Mouse (Mus musculus): ENCODE measurements at regions not wholly inside any gene's neighbourhood (a gene's known extent, or its start where the extent isn't known, plus 50 kb on each side); places are given as distances from the start of the nearest gene placed in this dataset.
A peak's percentile ranks its signal among the peaks of the same experiment; 100 is the strongest.

- no peak overlapping the region for H3K4me2 ChIP-seq (replicated peaks)
- H3K4me1 ChIP-seq (replicated peaks): no peaks in the 10 kb centered on the region
- no peaks in the 10 kb centered on the region for H3K27me3 ChIP-seq (replicated peaks)
- no peaks in the 10 kb centered on the region for H3K36me3 ChIP-seq
- WGBS: 50% methylated on average over 5 of the region's 5 CpGs
- H3K9me3 ChIP-seq: no peaks in the 10 kb centered on the region
- H3K9ac ChIP-seq: no peak overlapping the region
- no peak overlapping the region for H3K27ac ChIP-seq
- no peak for ATAC-seq
- H3K4me3 ChIP-seq (replicated peaks): no peak overlapping the region
Observed at GRCm38 (mm10) chr11:19737807-19738206, 186.4 kb upstream of the Spred2 start.

- H3K4me1 ChIP-seq (replicated peaks): no peaks in the 10 kb centered on the region
- H3K36me3 ChIP-seq: no peaks in the 10 kb centered on the region
- no peak overlapping the region for H3K9ac ChIP-seq
- H3K9me3 ChIP-seq: no peaks in the 10 kb centered on the region
- no peak overlapping the region for H3K27ac ChIP-seq
- no peaks in the 10 kb centered on the region for H3K27me3 ChIP-seq (replicated peaks)
- 42% methylated on average over 9 of the region's 9 CpGs for WGBS
- no peak overlapping the region for H3K4me3 ChIP-seq (replicated peaks)
- no peak for ATAC-seq
- no peak overlapping the region for H3K4me2 ChIP-seq (replicated peaks)
Observed at GRCm38 (mm10) chr11:19739527-19740151, 184.5 kb upstream of the Spred2 start.

GRCm38 (mm10) chr11:19740562-19740961, 183.6 kb upstream of the Spred2 start:
- Histone ChIP-seq H3K27ac (no peak overlapping the region), H3K4me1 (replicated peaks) (no peaks in the 10 kb centered on the region), H3K27me3 (replicated peaks) (no peaks in the 10 kb centered on the region), H3K9ac (no peak overlapping the region), H3K36me3 (no peaks in the 10 kb centered on the region), H3K4me2 (replicated peaks) (no peak overlapping the region), H3K4me3 (replicated peaks) (no peak overlapping the region), H3K9me3 (no peaks in the 10 kb centered on the region)
- ATAC-seq: no peak
- WGBS: 57% methylated on average over 3 of the region's 3 CpGs

GRCm38 (mm10) chr11:19747097-19747972, 176.8 kb upstream of the Spred2 start:
- Histone ChIP-seq H3K9ac (no peak overlapping the region), H3K4me1 (replicated peaks) (no peaks in the 10 kb centered on the region), H3K36me3 (no peaks in the 10 kb centered on the region), H3K9me3 (no peaks in the 10 kb centered on the region), H3K4me3 (replicated peaks) (no peak overlapping the region), H3K27ac (no peak overlapping the region), H3K4me2 (replicated peaks) (no peak overlapping the region), H3K27me3 (replicated peaks) (no peaks in the 10 kb centered on the region)
- 58% methylated on average over 11 of the region's 11 CpGs for WGBS
- no peak for ATAC-seq

GRCm38 (mm10) chr11:19747973-19748559, 176.1 kb upstream of the Spred2 start:
- H3K4me1 ChIP-seq (replicated peaks): no peaks in the 10 kb centered on the region
- no peaks in the 10 kb centered on the region for H3K9me3 ChIP-seq
- H3K27me3 ChIP-seq (replicated peaks): no peaks in the 10 kb centered on the region
- H3K4me2 ChIP-seq (replicated peaks): no peak overlapping the region
- H3K4me3 ChIP-seq (replicated peaks): no peak overlapping the region
- H3K27ac ChIP-seq: no peak overlapping the region
- 49% methylated on average over 14 of the region's 14 CpGs for WGBS
- no peak overlapping the region for H3K9ac ChIP-seq
- H3K36me3 ChIP-seq: no peaks in the 10 kb centered on the region
- ATAC-seq: no peak

GRCm38 (mm10) chr11:19758892-19759291, 165.3 kb upstream of the Spred2 start:
- no peak for ATAC-seq
- Histone ChIP-seq H3K4me1 (replicated peaks) (0 out of 2 replicates have a peak, but pooled peaks cover 2% of the 10 kb centered on the region), H3K27me3 (replicated peaks) (no peaks in the 10 kb centered on the region; the same call in 1 of the 2 replicates), H3K9me3 (no peaks in the 10 kb centered on the region), H3K27ac (no peak overlapping the region), H3K4me2 (replicated peaks) (no peak overlapping the region), H3K9ac (no peak overlapping the region), H3K36me3 (no peaks in the 10 kb centered on the region), H3K4me3 (replicated peaks) (no peak overlapping the region)
- WGBS: 88% methylated on average over 4 of the region's 4 CpGs

- Histone ChIP-seq H3K4me1 (replicated peaks) (0 out of 2 replicates have a peak, but pooled peaks cover 2% of the 10 kb centered on the region), H3K27ac (no peak overlapping the region), H3K9me3 (no peaks in the 10 kb centered on the region), H3K36me3 (no peaks in the 10 kb centered on the region), H3K27me3 (replicated peaks) (no peaks in the 10 kb centered on the region; the same call in 1 of the 2 replicates), H3K4me3 (replicated peaks) (peak overlapping the region; percentile 17; the same call in 1 of the 2 replicates), H3K9ac (peak overlapping the region; percentile 11; the same call in 1 of the 2 replicates), H3K4me2 (replicated peaks) (peak overlapping the region; percentile 42)
- ATAC-seq: no peak
- 9% methylated on average over 16 of the region's 16 CpGs for WGBS
Observed at GRCm38 (mm10) chr11:19760861-19761693, 163.1 kb upstream of the Spred2 start.

GRCm38 (mm10) chr11:19761694-19761976, 162.5 kb upstream of the Spred2 start:
- Histone ChIP-seq H3K4me3 (replicated peaks) (no peak overlapping the region), H3K9me3 (no peaks in the 10 kb centered on the region), H3K4me2 (replicated peaks) (no peak overlapping the region), H3K27ac (no peak overlapping the region), H3K9ac (no peak overlapping the region), H3K27me3 (replicated peaks) (no peaks in the 10 kb centered on the region; the same call in 1 of the 2 replicates), H3K4me1 (replicated peaks) (0 out of 2 replicates have a peak, but pooled peaks cover 2% of the 10 kb centered on the region), H3K36me3 (no peaks in the 10 kb centered on the region)
- no peak for ATAC-seq
- 55% methylated on average over 4 of the region's 4 CpGs for WGBS

- Histone ChIP-seq H3K4me2 (replicated peaks) (no peak overlapping the region), H3K4me3 (replicated peaks) (no peak overlapping the region), H3K9ac (no peak overlapping the region), H3K27me3 (replicated peaks) (no peaks in the 10 kb centered on the region), H3K4me1 (replicated peaks) (no peaks in the 10 kb centered on the region), H3K9me3 (no peaks in the 10 kb centered on the region), H3K36me3 (no peaks in the 10 kb centered on the region), H3K27ac (no peak overlapping the region)
- ATAC-seq: no peak
- 84% methylated on average over 5 of the region's 5 CpGs for WGBS
Observed at GRCm38 (mm10) chr11:19767316-19767715, 156.9 kb upstream of the Spred2 start.

- Histone ChIP-seq H3K9me3 (no peaks in the 10 kb centered on the region), H3K4me2 (replicated peaks) (no peak overlapping the region), H3K36me3 (no peaks in the 10 kb centered on the region), H3K4me3 (replicated peaks) (no peak overlapping the region), H3K9ac (no peak overlapping the region), H3K27me3 (replicated peaks) (no peaks in the 10 kb centered on the region), H3K4me1 (replicated peaks) (no peaks in the 10 kb centered on the region), H3K27ac (no peak overlapping the region)
- WGBS: 90% methylated on average over 9 of the region's 9 CpGs
- ATAC-seq: no peak
Observed at GRCm38 (mm10) chr11:19767871-19768270, 156.3 kb upstream of the Spred2 start.

- H3K27ac ChIP-seq: no peak overlapping the region
- H3K9me3 ChIP-seq: no peaks in the 10 kb centered on the region
- no peaks in the 10 kb centered on the region for H3K4me1 ChIP-seq (replicated peaks)
- 84% methylated on average over 1 of the region's 1 CpGs for WGBS
- ATAC-seq: no peak
- no peak overlapping the region for H3K9ac ChIP-seq
- H3K36me3 ChIP-seq: no peaks in the 10 kb centered on the region
- H3K4me3 ChIP-seq (replicated peaks): no peak overlapping the region
- H3K27me3 ChIP-seq (replicated peaks): no peaks in the 10 kb centered on the region
- H3K4me2 ChIP-seq (replicated peaks): no peak overlapping the region
Observed at GRCm38 (mm10) chr11:19768962-19769361, 155.2 kb upstream of the Spred2 start.

GRCm38 (mm10) chr11:19774010-19774409, 150.2 kb upstream of the Spred2 start:
- no peaks in the 10 kb centered on the region for H3K27me3 ChIP-seq (replicated peaks)
- ATAC-seq: no peak
- no peaks in the 10 kb centered on the region; the same call in none of the 2 replicates for H3K4me1 ChIP-seq (replicated peaks)
- no peak overlapping the region for H3K27ac ChIP-seq
- no peaks in the 10 kb centered on the region for H3K36me3 ChIP-seq
- WGBS: 54% methylated on average over 9 of the region's 9 CpGs
- H3K9ac ChIP-seq: no peak overlapping the region
- no peaks in the 10 kb centered on the region for H3K9me3 ChIP-seq
- H3K4me2 ChIP-seq (replicated peaks): no peak overlapping the region
- no peak overlapping the region for H3K4me3 ChIP-seq (replicated peaks)

Data from intestine, embryonic 15.5 days (tissue).